Mouse (Mus musculus) gastrocnemius, adult 8-10 months (tissue): ENCODE data around the gene 1700001O22Rik. TPM values are rescaled to one million over a fixed set of nuclear protein-coding genes. Genes with fewer than 3 reads are reported as not detected.

Experiments
- DNase-seq, 2 experiments: peaks; one replicate each; pipeline ENCODE4 v3.0.0; 2022; ENCODE audit warnings: low spot score in 2 of 2
- total RNA-seq, 4 experiments: library from RNA; stranded (reverse); gene quantifications; 2 replicates each; pipeline ENCODE4 v1.2.4; 2022

Gene 1700001O22Rik
- total RNA-seq: 10 to 100 TPM in 2 of 4 experiments, 1 to 10 TPM in 1, under 1 TPM in 1; 0.80 to 25.5 (median 10.2) TPM

GRCm38 (mm10) chr2:30803604-30804003, at the start of gene 1700001O22Rik:
Gene 1700001O22Rik (minus strand): TSS chr2:30803661.
- DNase-seq: no peak

- DNase-seq: no peak
These were observed 49.4 kb upstream of the 1700001O22Rik start for GRCm38 (mm10) chr2:30852771-30853313.

- DNase-seq: no peak
These were observed 47.1 kb upstream of the 1700001O22Rik start for GRCm38 (mm10) chr2:30850581-30850980.

DNA sequence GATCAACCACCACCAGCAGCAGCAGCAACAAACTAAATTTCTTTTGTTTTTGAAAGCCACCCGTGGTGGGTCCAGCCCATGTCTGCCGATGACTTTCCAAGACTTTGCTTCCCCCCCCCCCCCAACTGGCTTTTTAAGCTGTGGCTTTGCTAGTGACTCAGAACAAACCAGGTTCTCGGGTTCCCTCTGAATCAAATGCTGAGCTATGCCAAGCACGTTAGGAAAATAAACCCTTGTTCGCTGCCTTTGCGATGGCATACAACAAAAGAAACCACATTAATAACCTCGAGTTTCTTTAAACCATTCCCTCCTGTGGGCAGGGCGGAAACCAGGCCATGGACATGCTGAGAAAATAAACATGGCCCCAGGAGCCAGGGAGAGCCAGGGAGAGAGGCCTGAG, 44.7 kb upstream of the 1700001O22Rik start:
- no peak for DNase-seq

DNA sequence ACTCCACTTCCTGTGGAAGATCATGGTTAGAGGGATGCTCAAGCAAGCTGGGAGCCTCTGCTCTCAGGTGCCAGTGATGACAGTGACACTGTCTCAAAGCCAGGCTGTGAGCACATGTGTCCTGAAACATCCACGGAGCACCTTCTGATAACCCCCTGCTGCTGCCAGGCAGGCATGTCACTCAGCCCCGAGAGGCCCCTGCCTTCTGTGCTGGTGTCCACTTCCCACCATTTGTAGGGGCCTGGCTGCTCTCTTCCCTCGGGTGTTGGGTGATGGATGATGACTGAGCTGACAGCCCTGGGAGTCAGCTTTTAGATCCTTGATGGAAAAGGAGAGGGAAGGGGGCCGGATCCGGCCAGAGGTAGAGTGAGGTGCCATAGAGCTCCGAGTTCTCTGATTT, 43.3 kb upstream of the 1700001O22Rik start:
- no peak for DNase-seq

DNA sequence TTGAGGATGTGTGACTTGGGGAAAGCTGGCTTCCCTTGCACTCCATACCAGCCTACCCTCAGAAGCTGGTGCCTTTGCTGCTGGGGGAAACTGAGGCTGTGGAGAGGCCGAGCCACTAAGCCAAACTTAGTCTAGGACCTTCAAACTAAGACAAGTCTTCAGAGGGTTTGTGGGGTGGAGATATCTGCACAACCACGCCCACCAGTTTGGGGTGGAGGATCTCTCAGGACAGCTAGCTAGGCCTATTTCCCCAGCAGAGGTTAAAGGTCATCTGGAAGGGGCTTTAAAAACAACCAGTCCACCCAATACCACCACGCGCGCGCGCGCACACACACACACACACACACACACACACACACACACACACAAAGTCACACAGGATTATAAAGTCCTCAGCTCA, 42.8 kb upstream of the 1700001O22Rik start:
- DNase-seq: no peak

DNA sequence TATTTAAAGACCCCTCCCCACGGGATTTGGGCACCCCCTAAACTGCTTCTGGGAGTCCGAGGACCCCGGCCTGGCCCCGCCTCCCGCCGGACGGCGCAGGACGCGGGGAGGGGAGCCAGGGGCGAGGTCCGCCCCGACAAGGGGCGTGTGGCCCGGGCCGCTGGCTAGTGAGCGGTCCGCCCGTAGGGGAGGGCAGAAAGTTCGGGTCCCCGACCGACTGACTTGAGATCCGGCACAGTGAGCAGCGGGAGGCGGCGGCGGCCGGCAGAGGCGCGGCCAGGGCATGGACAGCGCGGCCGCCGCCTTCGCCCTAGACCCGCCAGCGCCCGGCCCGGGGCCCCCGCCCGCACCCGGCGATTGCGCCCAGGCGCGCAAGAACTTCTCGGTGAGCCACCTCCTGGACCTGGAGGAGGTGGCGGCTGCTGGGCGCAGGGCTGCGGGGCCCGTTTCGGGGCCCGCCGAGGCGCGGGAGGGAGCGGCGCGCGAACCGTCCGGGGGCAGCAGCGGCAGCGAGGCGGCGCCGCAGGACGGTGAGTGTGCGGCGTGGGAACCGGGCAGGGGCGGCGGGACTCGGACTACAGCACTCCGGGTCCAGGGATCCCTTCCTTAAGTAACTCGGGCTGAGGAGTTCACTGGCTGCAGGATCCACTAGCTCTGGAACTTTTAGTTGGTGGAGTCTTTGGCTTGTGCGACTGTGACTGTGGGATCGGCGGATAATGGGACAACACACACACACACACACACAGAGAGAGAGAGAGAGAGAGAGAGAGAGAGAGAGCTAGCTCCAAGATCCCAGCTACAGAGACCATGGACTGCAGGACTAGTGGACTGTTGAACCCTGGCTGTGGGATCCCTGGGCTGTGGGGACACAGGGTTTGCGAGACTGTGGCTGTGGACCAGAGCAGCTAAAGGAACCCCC, 42.0 kb upstream of the 1700001O22Rik start:
- DNase-seq: no peak

- DNase-seq: no peak
These were observed 39.2 kb upstream of the 1700001O22Rik start for GRCm38 (mm10) chr2:30842615-30843014.

DNA sequence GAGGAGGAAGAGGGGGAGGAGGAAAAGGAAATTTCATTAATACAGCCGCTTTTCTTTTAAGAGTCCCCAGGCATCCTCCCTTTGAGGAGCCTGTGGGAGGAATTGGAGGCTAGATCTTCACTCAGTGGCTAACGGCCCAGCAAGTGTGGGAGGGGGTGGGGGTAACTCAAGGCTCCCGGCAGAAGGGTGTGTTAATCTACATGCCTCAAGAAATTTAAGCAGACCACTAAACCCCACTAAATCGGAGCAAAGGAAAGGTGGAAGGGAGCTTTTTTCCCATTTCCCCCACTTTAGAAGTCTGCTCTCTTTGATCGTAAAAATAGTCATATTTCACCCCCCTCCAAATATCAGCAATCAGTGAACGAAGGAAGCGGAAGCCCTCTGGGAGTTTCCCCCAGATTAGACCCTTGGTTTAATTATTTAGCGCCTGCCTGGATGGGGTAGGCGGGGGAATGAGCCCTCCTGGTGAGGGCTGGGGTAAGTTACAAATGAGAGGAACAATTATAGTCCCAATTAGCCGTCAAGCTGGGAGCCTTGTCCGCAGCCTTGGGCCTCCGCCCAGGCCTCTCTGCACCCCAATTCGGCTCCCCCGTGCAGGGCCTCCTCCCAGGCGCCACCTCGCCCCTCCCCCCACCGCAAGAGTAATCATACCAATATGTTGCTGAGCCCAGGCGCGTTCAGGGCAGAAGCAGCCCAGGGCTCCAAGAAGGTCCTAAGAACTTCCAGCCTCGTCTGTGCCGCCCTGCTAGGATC, 33.0 kb upstream of the 1700001O22Rik start:
- DNase-seq: no peak

DNA sequence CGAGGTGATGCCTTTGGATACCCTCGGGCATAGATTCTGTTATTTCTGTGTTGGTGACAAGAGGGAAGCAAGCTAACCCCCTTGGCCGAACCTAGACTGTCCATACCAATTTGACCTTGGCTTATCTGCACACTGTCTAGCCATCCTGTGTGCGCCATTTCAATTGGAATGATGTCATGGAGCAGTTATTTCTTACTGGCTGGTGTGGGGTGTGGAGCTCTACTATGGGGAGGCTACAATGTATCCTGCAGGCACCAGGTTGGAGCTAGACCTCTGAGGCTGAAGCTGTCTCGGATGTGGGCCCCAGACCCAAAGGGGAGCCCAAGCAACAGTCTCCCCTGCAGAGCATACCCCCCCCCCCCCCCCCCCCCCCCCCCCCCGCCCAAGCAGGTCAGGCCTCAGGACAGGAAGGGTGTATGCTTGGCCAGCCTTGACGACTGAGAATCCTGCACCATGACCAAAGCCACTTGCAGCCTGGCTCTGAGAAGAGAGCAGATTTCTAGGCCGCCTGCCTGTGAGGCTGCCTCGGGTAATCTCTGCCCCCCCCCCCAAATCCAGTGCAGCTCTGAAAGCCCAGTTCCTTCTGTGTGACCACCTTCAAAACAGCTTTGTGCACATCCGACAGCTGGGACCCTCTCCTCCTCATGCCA, 31.0 kb upstream of the 1700001O22Rik start, which contains the start of gene Prrx2:
TSS of gene Prrx2 (plus strand) at position 600 of the 650 bp plus-strand sequence.
- DNase-seq: no peak

GRCm38 (mm10) chr2:30833644-30834043, 30.2 kb upstream of the 1700001O22Rik start:
- no peak for DNase-seq

DNA sequence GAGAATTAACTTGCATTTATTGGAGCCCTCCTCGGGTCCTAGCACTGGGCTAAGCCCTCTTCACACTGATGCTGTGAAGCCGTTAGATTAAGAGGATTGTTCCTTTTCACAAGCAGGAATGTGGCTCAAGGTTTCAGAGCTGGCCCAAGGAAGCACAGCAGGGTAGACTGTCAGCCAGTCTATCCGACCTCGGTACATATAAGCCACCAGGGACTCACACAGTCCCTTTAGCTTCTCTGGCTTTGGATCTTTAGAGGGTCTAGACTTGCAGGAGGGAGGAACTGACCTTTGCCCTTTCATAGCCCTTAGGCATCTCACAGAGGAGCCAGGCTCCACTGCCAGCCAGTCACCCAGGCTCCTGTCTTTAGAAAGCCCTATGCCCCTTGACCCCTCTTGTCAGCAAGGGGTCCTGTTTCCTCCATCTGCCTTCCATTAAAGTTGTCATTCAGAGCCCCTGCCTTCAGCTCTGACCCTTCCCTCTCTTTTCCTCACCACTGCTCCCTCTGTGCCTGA, 26.9 kb upstream of the 1700001O22Rik start, which contains the start of gene Asb6:
TSS of gene Asb6 (minus strand) at position 51 of the 513 bp plus-strand sequence.
- no peak for DNase-seq

- no peak for DNase-seq
These were observed 25.9 kb upstream of the 1700001O22Rik start for GRCm38 (mm10) chr2:30829315-30829714.

GRCm38 (mm10) chr2:30827749-30828475, 24.5 kb upstream of the 1700001O22Rik start:
- peak; percentile 92 to 93 for DNase-seq

DNA sequence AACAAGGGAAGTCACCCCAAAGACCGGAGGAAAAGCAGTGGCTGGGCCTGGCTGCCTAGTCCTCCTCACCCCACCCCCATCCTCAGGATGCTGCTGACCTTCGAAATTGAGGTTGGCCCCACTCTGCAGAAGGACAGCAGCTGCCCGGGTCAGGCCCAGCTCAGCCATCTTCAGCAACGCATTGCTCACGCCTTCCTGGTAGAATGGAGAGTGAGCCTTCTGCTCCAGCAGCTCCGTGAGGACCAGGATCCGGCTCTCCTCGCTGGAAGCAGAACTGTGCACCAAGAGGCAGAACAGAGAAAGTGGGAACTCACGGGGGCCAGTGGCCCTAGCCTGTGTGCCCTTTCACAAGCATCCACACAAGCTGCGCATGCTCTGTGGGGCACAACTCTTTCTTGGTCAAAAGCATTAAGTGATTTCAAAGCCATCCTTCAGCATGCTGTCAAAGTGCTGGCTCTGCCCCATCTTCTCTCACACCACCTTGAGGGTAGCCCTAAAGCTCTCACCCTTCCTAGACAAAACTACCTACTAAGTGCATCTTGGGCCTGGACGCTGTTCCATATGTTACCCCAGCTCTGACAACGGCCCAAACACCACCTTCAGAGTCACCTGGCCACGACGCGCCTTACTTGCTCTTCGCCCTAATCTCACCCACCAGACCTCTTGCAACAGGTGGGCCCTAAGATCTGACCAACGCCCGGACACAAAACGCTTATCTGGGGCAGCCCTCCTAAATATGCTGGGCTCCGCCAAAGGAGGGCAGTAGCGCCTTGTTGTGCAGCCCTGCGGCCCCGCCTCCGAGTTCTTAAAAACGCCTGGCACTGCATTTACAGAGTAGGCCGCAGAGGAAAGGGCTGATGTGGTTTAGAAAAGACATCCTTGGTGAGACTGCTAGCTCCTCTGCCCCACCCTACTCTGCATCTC, 23.6 kb upstream of the 1700001O22Rik start:
- DNase-seq: peak in 1 of 2 experiments; percentile 22

GRCm38 (mm10) chr2:30823385-30824153, 20.1 kb upstream of the 1700001O22Rik start:
- no peak for DNase-seq

- DNase-seq: no peak
These were observed 19.0 kb upstream of the 1700001O22Rik start for GRCm38 (mm10) chr2:30822460-30822859.

DNA sequence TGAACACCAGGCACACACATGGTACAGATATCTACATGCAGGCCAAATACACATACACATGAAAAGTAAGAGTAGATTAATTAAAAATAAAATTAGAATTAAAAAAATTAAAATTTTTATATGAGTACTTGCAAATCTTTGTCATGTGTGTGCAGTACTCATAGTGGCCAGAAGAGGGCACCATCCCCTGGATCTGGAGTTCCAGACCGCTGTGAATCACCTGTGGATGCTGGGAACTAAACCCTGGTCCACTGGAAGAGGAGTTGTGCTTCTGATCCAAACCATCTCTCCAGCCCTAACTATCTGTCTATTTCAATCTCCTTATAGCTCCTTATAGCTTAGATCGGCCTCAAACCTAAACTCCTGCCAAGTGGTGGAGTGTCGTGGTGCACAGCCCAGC, 17.6 kb upstream of the 1700001O22Rik start:
- no peak for DNase-seq
